Mouse (Mus musculus) MEL (cell line): ENCODE measurements around the gene Cxcl17. TPM values are rescaled to one million over a fixed set of nuclear protein-coding genes. Genes with fewer than 3 reads are reported as not detected.
A peak's percentile ranks its signal among the peaks of the same experiment; 100 is the strongest.

Source experiments
- DNase-seq: peaks from one replicate; pipeline ENCODE4 v3.0.0; 2011; ENCODE audit warnings: low read depth, low spot score
- H3K27ac ChIP-seq: 2 replicates; pipeline ENCODE4 v1.5.1; 2012; ENCODE audit warnings: low read depth, mild to moderate bottlenecking, control low read depth, low read length, moderate library complexity; ENCODE audit not compliant: control insufficient read depth
- H3K27me3 ChIP-seq, 2 experiments: fragments of 150-350 bp in 1 of 2; sonication (generic) in 1 of 2; 2 replicates each; pipeline ENCODE4 v1.6.1; 2012; ENCODE audit warnings: low read length in 2 of 2, mild to moderate bottlenecking in 2 of 2, improper control_type of control experiment in 1 of 2, moderate library complexity in 1 of 2; ENCODE audit not compliant: insufficient read depth in 2 of 2, control insufficient read depth in 1 of 2
- H3K36me3 ChIP-seq, 2 experiments: 2 replicates each; pipeline ENCODE4 v1.6.1; 2012 to 2014; ENCODE audit warnings: low read length in 2 of 2, improper control_type of control experiment in 1 of 2, inconsistent platforms in 1 of 2, mild to moderate bottlenecking in 1 of 2; ENCODE audit not compliant: insufficient read depth in 2 of 2, control insufficient read depth in 1 of 2
- H3K4me1 ChIP-seq, 2 experiments: fragments of 150-350 bp in 1 of 2; sonication (generic) in 1 of 2; 2 replicates each; pipeline ENCODE4 v1.6.1; 2012; ENCODE audit warnings: low read length in 2 of 2, improper control_type of control experiment in 1 of 2, mild to moderate bottlenecking in 1 of 2; ENCODE audit not compliant: insufficient read depth in 2 of 2, control insufficient read depth in 1 of 2
- H3K4me3 ChIP-seq, 2 experiments: fragments of 150-350 bp in 1 of 2; sonication (generic) in 1 of 2; 2 replicates each; pipeline ENCODE4 v1.5.1; 2012; ENCODE audit warnings: low read depth in 2 of 2, low read length in 2 of 2, mild to moderate bottlenecking in 2 of 2, moderate library complexity in 2 of 2, control low read depth in 1 of 2, improper control_type of control experiment in 1 of 2; ENCODE audit not compliant: control insufficient read depth in 1 of 2, insufficient read depth in 1 of 2
- H3K79me2 ChIP-seq: 2 replicates; pipeline ENCODE4 v1.6.1; 2012; ENCODE audit warnings: mild to moderate bottlenecking, low read length, moderate library complexity; ENCODE audit not compliant: control insufficient read depth, poor library complexity, insufficient read depth
- H3K9ac ChIP-seq: 2 replicates; pipeline ENCODE4 v1.6.1; 2012; ENCODE audit warnings: low read depth, mild to moderate bottlenecking, control low read depth, low read length, moderate library complexity; ENCODE audit not compliant: control insufficient read depth, poor library complexity, severe bottlenecking
- H3K9me3 ChIP-seq: fragments of 150-350 bp; sonication (generic); replicated peaks from 2 replicates; pipeline ENCODE4 v1.6.1; 2012; ENCODE audit warnings: mild to moderate bottlenecking, low read length, improper control_type of control experiment, moderate library complexity; ENCODE audit not compliant: insufficient read depth
- CTCF ChIP-seq, 3 experiments: IDR thresholded peaks in 2 of 3; conservative IDR thresholded peaks in 1 of 3; 2 replicates each; pipeline ENCODE4 v1.5.1; 2011 to 2012; ENCODE audit warnings: low read length in 3 of 3, low read depth in 2 of 3, mild to moderate bottlenecking in 2 of 3, improper control_type of control experiment in 1 of 3, inconsistent platforms in 1 of 3, mixed read lengths in 1 of 3, moderate library complexity in 1 of 3; ENCODE audit not compliant: control insufficient read depth in 1 of 3, insufficient read depth in 1 of 3, poor library complexity in 1 of 3, severe bottlenecking in 1 of 3
- GATA1 ChIP-seq: IDR thresholded peaks from 2 replicates; pipeline ENCODE4 v1.6.1; 2011; ENCODE audit warnings: low read depth, low read length, improper control_type of control experiment
- MAFK ChIP-seq: IDR thresholded peaks from 2 replicates; pipeline ENCODE4 v1.6.1; 2011; ENCODE audit warnings: low read depth, mild to moderate bottlenecking, low read length, improper control_type of control experiment, borderline replicate concordance
- MEF2A ChIP-seq: IDR thresholded peaks from 2 replicates; pipeline ENCODE4 v1.6.1; 2014; ENCODE audit warnings: low read depth, mild to moderate bottlenecking, inconsistent platforms, low read length, improper control_type of control experiment; ENCODE audit not compliant: poor library complexity, insufficient replicate concordance, severe bottlenecking; ENCODE audit errors: extremely low read depth
- MXI1 ChIP-seq: IDR thresholded peaks from 2 replicates; pipeline ENCODE4 v1.6.1; 2011; ENCODE audit warnings: mild to moderate bottlenecking, low read depth, low read length, improper control_type of control experiment
- MYB ChIP-seq: IDR thresholded peaks from 2 replicates; pipeline ENCODE4 v1.6.1; 2011; ENCODE audit warnings: mild to moderate bottlenecking, low read depth, low read length, improper control_type of control experiment
- NRF1 ChIP-seq: IDR thresholded peaks from 2 replicates; pipeline ENCODE4 v1.6.1; 2014; ENCODE audit warnings: low read depth, mild to moderate bottlenecking, inconsistent platforms, low read length, improper control_type of control experiment, moderate library complexity; ENCODE audit not compliant: poor library complexity, insufficient read depth, severe bottlenecking
- POLR2A ChIP-seq, 2 experiments: IDR thresholded peaks; 2 replicates each; pipeline ENCODE4 v1.6.1; 2011 to 2012; ENCODE audit warnings: low read length in 2 of 2, mild to moderate bottlenecking in 2 of 2, control low read depth in 1 of 2, improper control_type of control experiment in 1 of 2, low read depth in 1 of 2, moderate library complexity in 1 of 2; ENCODE audit not compliant: control insufficient read depth in 1 of 2, insufficient read depth in 1 of 2, poor library complexity in 1 of 2
- POLR2AphosphoS2 ChIP-seq: IDR thresholded peaks from 2 replicates; pipeline ENCODE4 v1.6.1; 2011; ENCODE audit warnings: low read length, improper control_type of control experiment
- POLR2AphosphoS5 ChIP-seq: IDR thresholded peaks from 2 replicates; pipeline ENCODE4 v1.6.1; 2012; ENCODE audit warnings: low read depth, borderline replicate concordance, mild to moderate bottlenecking, inconsistent platforms, low read length, moderate library complexity, mixed read lengths
- RCOR1 ChIP-seq: IDR thresholded peaks from 2 replicates; pipeline ENCODE4 v1.6.1; 2012; ENCODE audit warnings: low read depth, mild to moderate bottlenecking, inconsistent platforms, low read length, improper control_type of control experiment
- SIN3A ChIP-seq: IDR thresholded peaks from 2 replicates; pipeline ENCODE4 v1.6.1; 2012; ENCODE audit warnings: low read length, improper control_type of control experiment, inconsistent platforms
- TAL1 ChIP-seq: IDR thresholded peaks from 2 replicates; pipeline ENCODE4 v1.6.1; 2012; ENCODE audit warnings: mild to moderate bottlenecking, inconsistent platforms, low read length, moderate library complexity, mixed read lengths
- TBP ChIP-seq: IDR thresholded peaks from 2 replicates; pipeline ENCODE4 v1.8.0; 2011; ENCODE audit warnings: low read depth, low read length, improper control_type of control experiment
- polyA plus RNA-seq, 2 experiments: library from polyadenylated mRNA; stranded (reverse) in 1 of 2; unstranded in 1 of 2; fragments of >175 nt in 1 of 2; fragments of >200 nt in 1 of 2; gene quantifications; 2 replicates each; pipeline versions ENCODE4 v1.2.1 to v1.2.4; 2012; ENCODE audit warnings: low replicate concordance in 2 of 2, low read depth in 1 of 2; ENCODE audit not compliant: insufficient read length in 2 of 2, insufficient read depth in 1 of 2, missing spikeins in 1 of 2
- total RNA-seq: library from RNA; depleted of rRNA; stranded (reverse); fragments of 300-350 nt; gene quantifications from 2 replicates; pipeline ENCODE4 v1.2.3, GENCODE M21; 2012; rRNA removed

Gene Cxcl17
- total and polyA plus RNA-seq, 3 experiments: not detected

DNA sequence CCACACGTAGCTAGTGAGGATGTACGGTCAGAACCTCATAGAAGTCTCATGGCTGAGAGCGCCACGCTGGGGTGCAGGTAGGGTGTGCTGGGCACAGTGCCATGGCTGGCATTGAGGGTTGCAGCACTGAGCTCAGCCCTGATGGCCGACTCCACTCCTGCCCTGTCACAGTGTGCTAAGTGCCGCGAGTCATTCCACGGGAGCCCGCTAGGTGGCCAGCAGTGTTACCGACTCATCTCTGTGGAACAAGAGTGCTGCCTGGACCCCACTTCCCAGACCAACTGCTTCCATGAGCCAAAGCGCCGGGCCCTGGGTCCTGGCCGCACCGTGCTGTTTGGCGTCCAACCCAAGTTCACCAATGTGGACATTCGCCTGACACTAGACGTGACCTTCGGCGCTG, 49.5 kb downstream of the Cxcl17 start:
- TF ChIP-seq POLR2AphosphoS2 (no peak), MXI1 (no peak), MYB (no peak), TAL1 (no peak), MAFK (no peak), NRF1 (no peak), SIN3A (no peak), CTCF (IDR thresholded peaks at IDR 0.05 in 2 of 3, conservative IDR thresholded peaks at IDR 0.05 in 1 of 3; ENCODE audit: control insufficient read depth in 1 of 3, insufficient read depth in 1 of 3, low read depth in 2 of 3, low read length in 3 of 3, poor library complexity in 1 of 3, severe bottlenecking in 1 of 3) (0 out of 6 replicates have a peak, but pooled peaks of 1 of the 3 experiments have one; percentile 4)
- H3K36me3 ChIP-seq: no peaks in the 10 kb centered on the region
- no peak overlapping the region for H3K4me3 ChIP-seq
- H3K27me3 ChIP-seq: no peaks in the 10 kb centered on the region
- no peaks in the 10 kb centered on the region for H3K4me1 ChIP-seq
- no peaks in the 10 kb centered on the region for H3K9me3 ChIP-seq
- no peak overlapping the region for H3K27ac ChIP-seq
- no peaks in the 10 kb centered on the region for H3K79me2 ChIP-seq
- H3K9ac ChIP-seq: no peak overlapping the region
- DNase-seq: no peak

DNA sequence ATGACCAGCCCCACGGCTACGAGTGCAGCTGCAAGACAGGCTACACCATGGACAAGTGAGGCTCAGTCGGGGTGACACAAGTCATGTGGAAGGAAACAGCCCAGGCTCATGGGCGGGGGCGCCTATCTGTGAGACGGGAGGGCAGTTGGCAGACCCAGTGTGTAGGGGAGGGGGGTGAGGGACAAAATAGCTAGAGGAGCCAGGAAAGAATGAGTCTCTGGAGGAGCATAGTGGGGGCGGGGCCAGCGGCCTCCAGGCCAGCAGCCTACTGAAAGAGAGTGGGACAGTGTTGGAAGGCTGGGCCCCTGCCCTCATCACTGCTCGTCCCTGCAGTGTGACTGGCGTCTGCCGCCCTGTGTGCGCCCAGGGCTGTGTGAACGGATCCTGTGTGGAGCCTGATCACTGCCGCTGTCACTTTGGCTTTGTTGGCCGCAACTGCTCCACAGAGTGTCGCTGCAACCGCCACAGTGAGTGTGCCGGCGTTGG, 53.9 kb downstream of the Cxcl17 start:
- Histone ChIP-seq H3K36me3 (no peaks in the 10 kb centered on the region), H3K9me3 (no peaks in the 10 kb centered on the region)
- TF ChIP-seq POLR2A (IDR thresholded peaks at IDR 0.05; ENCODE audit: control insufficient read depth in 1 of 2, insufficient read depth in 1 of 2, low read depth in 1 of 2, low read length in 2 of 2, poor library complexity in 1 of 2) (no peak), SIN3A (no peak), POLR2AphosphoS5 (no peak), GATA1 (no peak), TBP (no peak), MEF2A (no peak), CTCF (IDR thresholded peaks at IDR 0.05 in 2 of 3, conservative IDR thresholded peaks at IDR 0.05 in 1 of 3; ENCODE audit: control insufficient read depth in 1 of 3, insufficient read depth in 1 of 3, low read depth in 2 of 3, low read length in 3 of 3, poor library complexity in 1 of 3, severe bottlenecking in 1 of 3) (no peak), RCOR1 (no peak)
- TF ChIP-seq, all 39 proteins: peak for 0
- Histone ChIP-seq H3K9ac (no peak overlapping the region), H3K27me3 (no peaks in the 10 kb centered on the region), H3K79me2 (no peaks in the 10 kb centered on the region), H3K4me1 (no peaks in the 10 kb centered on the region), H3K4me3 (no peak overlapping the region), H3K27ac (no peak overlapping the region)
- DNase-seq: no peak

Other genes with a start within 250 kb of the Cxcl17 start
- gene Pou2f2, start 233.2 kb downstream of the Cxcl17 start, total RNA-seq: 0.73 and 0.75 TPM in 2 replicates
- 1 to 10 TPM in 1 of 2 experiments, not detected in 1; 6.4 TPM for gene Pou2f2, start 233.2 kb downstream of the Cxcl17 start, polyA plus RNA-seq
- gene Dedd2, start 192.3 kb downstream of the Cxcl17 start, total RNA-seq: 25.2 and 28.2 TPM in 2 replicates
- 10 to 100 TPM in 1 of 2 experiments, not detected in 1; 36.6 TPM for gene Dedd2, start 192.3 kb downstream of the Cxcl17 start, polyA plus RNA-seq
- 8.4 and 9.5 TPM in 2 replicates for gene Zfp526, start 191.5 kb downstream of the Cxcl17 start, total RNA-seq
- gene Zfp526, start 191.5 kb downstream of the Cxcl17 start, polyA plus RNA-seq: 10 to 100 TPM in 1 of 2 experiments, not detected in 1; 14.8 TPM
- 59.8 and 61.5 TPM in 2 replicates for gene Gsk3a, start 175.0 kb downstream of the Cxcl17 start, total RNA-seq
- gene Gsk3a, start 175.0 kb downstream of the Cxcl17 start, polyA plus RNA-seq: 100 to 1,000 TPM in 1 of 2 experiments, 10 to 100 TPM in 1; 86.6 to 149 TPM
- gene Erf, start 162.1 kb downstream of the Cxcl17 start, total RNA-seq: 18.4 and 24.6 TPM in 2 replicates
- gene Erf, start 162.1 kb downstream of the Cxcl17 start, polyA plus RNA-seq: 10 to 100 TPM in 1 of 2 experiments, not detected in 1; 33.2 TPM
- gene Cic, start 145.2 kb downstream of the Cxcl17 start, total RNA-seq: 56.6 and 57.2 TPM in 2 replicates
- 100 to 1,000 TPM; 157 TPM for gene Cic, start 145.2 kb downstream of the Cxcl17 start, polyA plus RNA-seq
- gene Pafah1b3, start 114.9 kb downstream of the Cxcl17 start, total RNA-seq: 85.1 and 85.6 TPM in 2 replicates
- gene Pafah1b3, start 114.9 kb downstream of the Cxcl17 start, polyA plus RNA-seq: 100 to 1,000 TPM; 110 to 180 TPM
- gene Prr19, start 111.5 kb downstream of the Cxcl17 start, total RNA-seq: not detected in 2 replicates
- gene Prr19, start 111.5 kb downstream of the Cxcl17 start, polyA plus RNA-seq: under 1 TPM in 1 of 2 experiments, not detected in 1; 0.11 TPM
- gene Tmem145, start 106.8 kb downstream of the Cxcl17 start, total RNA-seq: not detected in 2 replicates
- not detected for gene Tmem145, start 106.8 kb downstream of the Cxcl17 start, polyA plus RNA-seq
- 12.7 and 13.1 TPM in 2 replicates for gene Megf8, start 95.7 kb downstream of the Cxcl17 start, total RNA-seq
- gene Megf8, start 95.7 kb downstream of the Cxcl17 start, polyA plus RNA-seq: 10 to 100 TPM in 1 of 2 experiments, not detected in 1; 22.0 TPM
- not detected in 2 replicates for gene Cnfn, start 43.2 kb downstream of the Cxcl17 start, total RNA-seq
- gene Cnfn, start 43.2 kb downstream of the Cxcl17 start, polyA plus RNA-seq: not detected
- 4.1 and 4.5 TPM in 2 replicates for gene Lipe, start 14.2 kb downstream of the Cxcl17 start, total RNA-seq
- 10 to 100 TPM in 1 of 2 experiments, not detected in 1; 15.4 TPM for gene Lipe, start 14.2 kb downstream of the Cxcl17 start, polyA plus RNA-seq
- 0.27 and 0.46 TPM in 2 replicates for gene Ceacam1, start 64.7 kb upstream of the Cxcl17 start, total RNA-seq
- 1 to 10 TPM in 1 of 2 experiments, not detected in 1; 1.5 TPM for gene Ceacam1, start 64.7 kb upstream of the Cxcl17 start, polyA plus RNA-seq
- 0.07 TPM in 1 of 2 replicates, not detected in the other for gene Ceacam2, start 127.0 kb upstream of the Cxcl17 start, total RNA-seq
- under 1 TPM in 1 of 2 experiments, not detected in 1; 0.13 TPM for gene Ceacam2, start 127.0 kb upstream of the Cxcl17 start, polyA plus RNA-seq
- gene Erich4, start 203.0 kb upstream of the Cxcl17 start, total RNA-seq: not detected in 2 replicates
- gene Erich4, start 203.0 kb upstream of the Cxcl17 start, polyA plus RNA-seq: not detected
- 12.4 and 14.8 TPM in 2 replicates for gene Dmac2, start 206.5 kb upstream of the Cxcl17 start, total RNA-seq
- 10 to 100 TPM in 1 of 2 experiments, not detected in 1; 32.8 TPM for gene Dmac2, start 206.5 kb upstream of the Cxcl17 start, polyA plus RNA-seq
- gene B3gnt8, start 213.8 kb upstream of the Cxcl17 start, total RNA-seq: 0.46 TPM in 2 replicates
- 1 to 10 TPM in 1 of 2 experiments, not detected in 1; 1.6 TPM for gene B3gnt8, start 213.8 kb upstream of the Cxcl17 start, polyA plus RNA-seq
- 21.4 and 27.0 TPM in 2 replicates for gene Bckdha, start 246.1 kb upstream of the Cxcl17 start, total RNA-seq
- 10 to 100 TPM in 1 of 2 experiments, not detected in 1; 33.1 TPM for gene Bckdha, start 246.1 kb upstream of the Cxcl17 start, polyA plus RNA-seq
- gene Exosc5, start 246.3 kb upstream of the Cxcl17 start, total RNA-seq: 106 and 109 TPM in 2 replicates
- gene Exosc5, start 246.3 kb upstream of the Cxcl17 start, polyA plus RNA-seq: 100 to 1,000 TPM in 1 of 2 experiments, not detected in 1; 134 TPM